Mouse (Mus musculus) G1E (cell line): ENCODE results near the gene Rab8a.

ENCODE experiments used
- CTCF ChIP-seq: IDR thresholded peaks from 2 replicates; pipeline ENCODE4 v1.5.1; 2012; ENCODE audit warnings: low read depth, low read length, inconsistent platforms, mixed read lengths
- GATA1 ChIP-seq: IDR thresholded peaks from 2 replicates; pipeline ENCODE4 v1.6.1; 2012; ENCODE audit warnings: borderline replicate concordance, low read length, inconsistent platforms, mixed read lengths
- POLR2AphosphoS5 ChIP-seq: IDR thresholded peaks from 2 replicates; pipeline ENCODE4 v1.6.1; 2012; ENCODE audit warnings: low read depth, low read length, inconsistent platforms; ENCODE audit not compliant: insufficient replicate concordance
- TAL1 ChIP-seq: conservative IDR thresholded peaks from 2 replicates; pipeline ENCODE4 v1.6.1; 2012; ENCODE audit warnings: low read depth, low read length, inconsistent platforms, mixed read lengths

GRCm38 (mm10) chr8:72220758-72221157, 59.8 kb downstream of the Rab8a start:
- no peak; the same call in 1 of the 2 replicates for TF ChIP-seq CTCF
- TF ChIP-seq GATA1 = no peak
- TF ChIP-seq TAL1 = no peak
- TF ChIP-seq POLR2AphosphoS5 = no peak
